Mouse (Mus musculus) stomach, postnatal 0 days (tissue): ENCODE results near the gene Rnf213.

Source experiments
- CTCF ChIP-seq: IDR thresholded peaks from 2 replicates; pipeline ENCODE4 v1.5.1; 2016; ENCODE audit warnings: antibody characterized with exemption, low read depth, mild to moderate bottlenecking, moderate library complexity
- EP300 ChIP-seq: optimal IDR thresholded peaks from 2 replicates; pipeline ENCODE3; 2016; ENCODE audit warnings: antibody characterized with exemption

DNA sequence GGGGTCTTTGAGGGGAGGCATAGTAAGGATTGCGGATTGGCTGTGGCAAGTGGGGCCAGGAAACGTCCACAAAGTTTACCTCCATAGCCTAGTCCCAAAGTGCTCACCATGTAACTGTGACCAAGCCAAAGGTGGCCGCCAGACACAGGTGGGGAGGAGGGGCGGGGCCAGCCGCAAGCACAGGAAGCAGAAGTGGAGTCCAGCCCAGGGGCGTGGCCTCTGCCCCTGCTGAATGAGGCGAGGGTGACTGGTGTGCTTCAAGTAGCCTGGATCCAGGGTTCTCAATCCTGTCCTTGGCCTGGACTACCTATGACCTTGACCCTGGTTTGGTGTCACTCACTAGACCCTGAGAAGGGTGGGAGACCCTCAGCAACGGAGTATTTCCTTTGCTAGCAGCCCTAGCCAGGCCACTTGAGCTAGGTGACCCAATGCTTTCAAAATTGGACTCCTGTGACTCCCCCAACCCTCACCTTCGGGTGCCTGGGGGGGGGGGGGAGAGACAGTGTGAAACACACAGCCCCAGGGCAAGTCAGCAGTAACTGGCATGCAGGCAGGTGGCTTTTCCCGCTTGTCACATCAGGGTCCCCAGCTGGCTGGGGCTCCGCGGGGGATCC lies 792 bp upstream of the Rnf213 start:
- no peak for TF ChIP-seq CTCF
- no peak for TF ChIP-seq EP300
